Mouse (Mus musculus): ENCODE data around the gene C1galt1.

DNA sequence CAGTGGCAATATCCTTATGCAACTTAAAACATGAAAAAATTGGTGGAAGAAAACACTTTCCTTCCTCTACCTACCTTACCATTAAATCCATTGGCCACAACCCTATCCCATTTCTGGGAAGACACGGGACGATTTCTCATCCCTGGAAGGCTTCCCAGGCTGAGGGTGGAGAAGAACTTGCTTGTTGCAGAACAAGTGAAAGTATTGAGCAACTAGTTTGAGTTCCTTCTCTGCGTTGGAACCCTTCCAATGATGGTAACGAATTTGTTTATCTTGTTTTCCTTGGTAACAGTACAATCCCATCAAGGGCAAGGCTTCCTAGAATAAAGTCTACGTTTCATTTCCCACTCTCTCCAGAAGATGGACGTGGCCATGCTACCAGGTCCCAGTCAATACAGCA lies 44.7 kb upstream of the C1galt1 start:
- TF ChIP-seq CTCF (IDR thresholded peaks at IDR 0.05; ENCODE audit: borderline replicate concordance, extremely low read depth, insufficient read depth, insufficient read length), result no peak
- no peak for TF ChIP-seq POLR2A (IDR thresholded peaks at IDR 0.05; ENCODE audit: borderline replicate concordance, extremely low read depth, insufficient read depth, insufficient read length, poor library complexity, severe bottlenecking)
